Mouse (Mus musculus) embryonic facial prominence, embryonic 14.5 days (tissue): ENCODE measurements around the gene Ubxn11. TPM values are rescaled to one million over a fixed set of nuclear protein-coding genes. Genes with fewer than 3 reads are reported as not detected.

ENCODE experiments used
- ATAC-seq: fragments of 200-750 bp; cut with Nextera tagmentation; 2 replicates; pipeline ENCODE4 v1.8.0; 2017; ENCODE audit warnings: low read depth, moderate number of reproducible peaks, moderate TSS enrichment
- DNase-seq: peaks from one replicate; pipeline ENCODE4 v3.0.0-alpha.2; 2015; ENCODE audit warnings: low spot score
- H3K27ac ChIP-seq: fragments of 300-500 bp; sonication (generic); replicated peaks from 2 replicates; pipeline ENCODE4 v1.5.1; 2014; ENCODE audit warnings: low read depth, mild to moderate bottlenecking, low read length, moderate library complexity
- H3K27me3 ChIP-seq: fragments of 300-500 bp; sonication (generic); replicated peaks from 2 replicates; pipeline ENCODE4 v1.6.1; 2014; ENCODE audit warnings: low read length; ENCODE audit not compliant: control insufficient read depth, insufficient read depth
- H3K36me3 ChIP-seq: fragments of 300-500 bp; sonication (generic); 2 replicates; pipeline ENCODE4 v1.6.1; 2014; ENCODE audit warnings: low read length, mixed read lengths; ENCODE audit not compliant: control insufficient read depth, insufficient read depth
- H3K4me1 ChIP-seq: fragments of 300-500 bp; sonication (generic); 2 replicates; pipeline ENCODE4 v1.6.1; 2014; ENCODE audit warnings: antibody characterized with exemption, low read length; ENCODE audit not compliant: control insufficient read depth, insufficient read depth
- H3K4me2 ChIP-seq: fragments of 300-500 bp; sonication (generic); 2 replicates; pipeline ENCODE4 v1.6.1; 2014; ENCODE audit warnings: low read depth, mild to moderate bottlenecking, low read length, moderate library complexity, mixed read lengths
- H3K4me3 ChIP-seq: fragments of 300-500 bp; sonication (generic); 2 replicates; pipeline ENCODE4 v1.5.1; 2014; ENCODE audit warnings: low read depth, mild to moderate bottlenecking, low read length
- H3K9ac ChIP-seq: fragments of 300-500 bp; sonication (generic); 2 replicates; pipeline ENCODE4 v1.6.1; 2014; ENCODE audit warnings: low read depth, mild to moderate bottlenecking, low read length, moderate library complexity, mixed read lengths
- H3K9me3 ChIP-seq: fragments of 300-500 bp; sonication (generic); 2 replicates; pipeline ENCODE4 v1.6.1; 2016; ENCODE audit warnings: low read length; ENCODE audit not compliant: control insufficient read depth
- WGBS: fragments of 180-500 bp; shearing (Covaris S2); extraction: QIAGEN DNeasy Blood & Tissue Kit; methylation state at CpG from one replicate; pipeline ENCODE4 v1.1.7; 2014; 5-methylcytosine and 5-hydroxymethylcytosine counted together
- polyA plus RNA-seq: library from polyadenylated mRNA; unstranded; fragments of >200 nt; fragmentation: Nextera tagmentation; extraction: Ambion mirVana; gene quantifications from 2 replicates; pipeline ENCODE4 v1.2.1, GENCODE M21; 2014

Gene Ubxn11
- polyA plus RNA-seq, 1 experiment from 2014 or later = 10.2 TPM

DNA sequence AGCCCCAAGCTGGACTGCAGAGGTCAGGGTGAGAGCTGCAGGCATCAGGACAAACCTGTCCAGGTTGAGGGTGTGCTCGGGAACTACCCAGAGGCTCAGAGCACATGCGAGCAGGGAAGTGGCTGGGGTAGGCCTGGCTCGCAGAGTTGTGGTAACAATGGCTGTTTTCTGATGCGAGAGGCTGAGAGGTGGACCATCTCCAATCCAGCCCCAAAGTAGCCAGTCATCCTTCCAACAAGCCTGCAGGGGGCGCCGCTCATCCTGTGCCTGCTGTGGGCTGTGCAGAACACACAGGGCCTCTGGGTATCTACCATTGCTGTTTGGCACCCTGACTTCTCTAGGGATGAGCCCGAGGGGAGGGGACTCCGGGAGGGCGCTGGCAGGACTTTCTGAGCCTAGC lies 17.3 kb downstream of the Ubxn11 start:
- no peak for ATAC-seq

DNA sequence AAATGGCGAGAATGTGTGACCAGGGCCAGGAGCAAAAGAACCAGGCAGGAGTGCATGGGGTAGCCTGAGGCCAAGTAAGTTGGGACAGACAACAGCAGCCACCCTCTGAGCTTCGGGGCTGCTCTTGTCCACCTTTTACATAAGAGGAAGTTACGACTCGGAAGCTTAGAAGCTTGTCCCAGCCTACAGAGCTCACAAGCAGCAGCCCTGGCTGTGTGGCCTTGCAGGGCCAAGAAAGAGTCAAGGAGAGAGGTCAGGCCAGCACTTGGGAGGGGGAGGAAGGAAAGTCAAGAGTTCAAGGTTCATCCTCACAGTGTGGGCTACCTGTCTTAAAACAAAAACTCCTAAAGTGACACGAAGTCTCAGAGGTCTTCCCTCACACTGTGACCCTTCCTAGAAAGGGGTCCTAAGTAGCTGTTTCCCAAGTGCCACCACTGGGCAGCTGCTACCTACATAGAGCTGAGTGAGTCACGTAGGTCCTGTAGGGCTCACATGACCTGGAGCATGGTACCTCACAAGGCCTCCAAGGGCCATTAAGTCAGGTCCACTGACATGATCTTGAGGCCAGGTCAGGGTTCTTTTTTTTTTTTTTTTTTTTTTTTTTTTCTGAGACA lies 17.9 kb downstream of the Ubxn11 start:
- Histone ChIP-seq H3K9ac (no peak overlapping the region), H3K27ac (no peak overlapping the region), H3K27me3 (no peaks in the 10 kb centered on the region), H3K36me3 (no peaks in the 10 kb centered on the region), H3K4me2 (no peak overlapping the region), H3K4me1 (no peaks in the 10 kb centered on the region), H3K9me3 (no peaks in the 10 kb centered on the region), H3K4me3 (no peak overlapping the region)
- no peak for DNase-seq
- no peak for ATAC-seq
- 68% methylated on average over 6 of the region's 6 CpGs for WGBS

More for the DNA sequence above, 17.3 kb downstream of the Ubxn11 start:
- no peaks in the 10 kb centered on the region for H3K9me3 ChIP-seq
- no peaks in the 10 kb centered on the region for H3K27me3 ChIP-seq
- H3K4me1 ChIP-seq = no peaks in the 10 kb centered on the region
- WGBS = 64% methylated on average over 9 of the region's 9 CpGs
- H3K4me3 ChIP-seq = no peak overlapping the region
- DNase-seq = no peak
- no peak overlapping the region for H3K27ac ChIP-seq
- H3K36me3 ChIP-seq = no peaks in the 10 kb centered on the region
- no peak overlapping the region for H3K4me2 ChIP-seq
- H3K9ac ChIP-seq = no peak overlapping the region

GRCm38 (mm10) chr4:134120916-134121315 lies 18.5 kb downstream of the Ubxn11 start:
- no peaks in the 10 kb centered on the region for H3K36me3 ChIP-seq
- no peaks in the 10 kb centered on the region for H3K9me3 ChIP-seq
- DNase-seq = no peak
- H3K9ac ChIP-seq = no peak overlapping the region
- H3K27me3 ChIP-seq = no peaks in the 10 kb centered on the region
- no peak overlapping the region; the same call in 1 of the 2 replicates for H3K27ac ChIP-seq
- H3K4me2 ChIP-seq = no peak overlapping the region
- WGBS = 84% methylated on average over 4 of the region's 4 CpGs
- no peak for ATAC-seq
- H3K4me1 ChIP-seq = no peaks in the 10 kb centered on the region
- no peak overlapping the region for H3K4me3 ChIP-seq

- H3K27ac ChIP-seq = no peak overlapping the region; the same call in 1 of the 2 replicates
- 48% methylated on average over 3 of the region's 4 CpGs for WGBS
- H3K27me3 ChIP-seq = no peaks in the 10 kb centered on the region
- no peak overlapping the region for H3K4me2 ChIP-seq
- no peak overlapping the region for H3K4me3 ChIP-seq
- no peak overlapping the region for H3K9ac ChIP-seq
- no peaks in the 10 kb centered on the region for H3K36me3 ChIP-seq
- H3K9me3 ChIP-seq = no peaks in the 10 kb centered on the region
- DNase-seq = peak; percentile 23
- no peak for ATAC-seq
- H3K4me1 ChIP-seq = no peaks in the 10 kb centered on the region
Measured at GRCm38 (mm10) chr4:134121571-134121970, 19.2 kb downstream of the Ubxn11 start.

DNA sequence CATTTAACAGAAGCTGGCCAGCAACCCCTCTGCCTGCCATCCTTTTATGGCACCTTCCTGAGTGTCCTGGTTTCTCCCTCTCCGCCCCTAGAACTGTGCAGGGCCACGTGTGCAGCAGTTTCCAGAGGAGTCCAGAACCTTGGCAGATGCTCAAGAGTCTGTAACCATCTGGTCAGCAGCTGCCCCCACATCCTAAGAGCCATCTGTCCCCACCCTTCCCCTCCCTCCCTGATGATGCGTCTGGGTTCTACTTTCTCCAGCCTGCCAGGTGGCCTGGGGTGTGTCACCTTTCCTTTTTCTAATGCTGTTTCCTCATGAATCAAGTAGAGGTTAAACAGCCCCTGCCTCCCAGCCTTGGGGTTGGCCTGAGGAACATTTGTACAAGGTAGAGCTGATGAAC lies 19.9 kb downstream of the Ubxn11 start:
- ATAC-seq (no peak), DNase-seq (peak; percentile 46)
- H3K4me1 ChIP-seq = no peaks in the 10 kb centered on the region
- no peak overlapping the region for H3K4me2 ChIP-seq
- no peaks in the 10 kb centered on the region for H3K27me3 ChIP-seq
- H3K36me3 ChIP-seq = no peaks in the 10 kb centered on the region
- no peak overlapping the region for H3K4me3 ChIP-seq
- H3K9me3 ChIP-seq = no peaks in the 10 kb centered on the region
- H3K9ac ChIP-seq = no peak overlapping the region
- no peak overlapping the region for H3K27ac ChIP-seq
- WGBS = 58% methylated on average over 3 of the region's 3 CpGs

DNA sequence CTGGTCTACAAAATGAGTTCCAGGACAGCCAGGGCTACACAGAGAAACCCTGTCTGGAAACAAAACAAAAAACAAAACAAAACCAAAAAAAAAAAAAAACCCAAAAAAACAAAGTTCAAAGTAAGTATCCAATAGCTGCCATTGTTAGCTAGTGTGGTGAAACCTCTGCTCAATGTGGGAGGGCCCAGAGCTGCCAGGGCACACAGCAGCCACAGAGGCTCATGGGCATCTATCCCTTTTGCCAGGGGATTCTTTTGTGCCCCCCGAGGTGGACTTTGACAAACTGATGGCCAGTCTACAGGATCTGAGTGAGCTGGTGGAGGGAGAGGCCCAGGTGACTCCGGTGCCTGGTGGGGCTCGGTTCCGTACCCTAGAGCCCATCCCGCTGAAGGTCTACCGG lies 20.8 kb downstream of the Ubxn11 start:
- Histone ChIP-seq H3K9me3 (no peaks in the 10 kb centered on the region), H3K4me1 (0 out of 2 replicates have a peak, but pooled peaks cover 7% of the 10 kb centered on the region), H3K27me3 (no peaks in the 10 kb centered on the region), H3K9ac (no peak overlapping the region), H3K4me3 (no peak overlapping the region), H3K27ac (no peak overlapping the region), H3K36me3 (no peaks in the 10 kb centered on the region), H3K4me2 (no peak overlapping the region)
- DNase-seq = no peak
- ATAC-seq = no peak
- WGBS = 93% methylated on average over 6 of the region's 6 CpGs

GRCm38 (mm10) chr4:134123680-134124551 lies 21.5 kb downstream of the Ubxn11 start:
- no peaks in the 10 kb centered on the region for H3K27me3 ChIP-seq
- no peaks in the 10 kb centered on the region for H3K9me3 ChIP-seq
- H3K4me3 ChIP-seq = no peak overlapping the region
- DNase-seq = peak; percentile 33
- H3K36me3 ChIP-seq = no peaks in the 10 kb centered on the region
- H3K27ac ChIP-seq = no peak overlapping the region
- WGBS = 30% methylated on average over 17 of the region's 17 CpGs
- H3K4me1 ChIP-seq = 0 out of 2 replicates have a peak, but pooled peaks cover 7% of the 10 kb centered on the region
- H3K9ac ChIP-seq = no peak overlapping the region
- H3K4me2 ChIP-seq = no peak overlapping the region
- no peak for ATAC-seq

DNA sequence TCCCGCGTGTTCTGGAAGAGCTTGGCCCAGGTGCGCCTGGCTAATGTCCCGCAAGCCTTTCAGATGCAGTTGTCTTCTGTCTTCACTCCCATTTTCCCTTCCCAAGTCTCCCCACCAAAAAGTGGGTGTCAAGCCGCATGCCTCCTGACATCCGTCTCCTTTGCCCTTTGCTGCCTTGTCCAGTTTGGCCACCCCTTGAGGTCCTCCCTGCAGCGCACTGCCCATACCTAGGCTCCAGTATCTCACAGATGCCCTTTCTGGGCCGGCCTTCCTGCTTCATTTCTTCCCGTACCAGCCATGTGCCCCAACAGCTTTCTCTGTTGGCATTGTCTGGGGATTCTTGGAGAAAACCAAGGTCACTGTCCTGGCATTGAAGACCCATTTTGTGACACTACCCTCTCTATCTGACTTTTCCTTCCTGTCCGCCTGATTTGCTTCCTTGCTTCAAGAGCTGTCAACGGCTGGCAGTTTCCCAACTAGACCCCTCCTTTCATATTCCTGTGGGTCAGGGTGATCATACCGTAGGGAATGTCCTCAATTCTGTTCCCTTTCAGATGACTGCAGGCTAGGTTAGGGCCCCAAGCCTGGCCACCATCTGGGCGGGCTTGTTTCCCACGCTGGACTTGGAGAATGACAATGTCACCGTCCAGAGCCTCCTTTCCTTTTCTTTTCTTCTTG lies 23.2 kb downstream of the Ubxn11 start:
- WGBS = 88% methylated on average over 15 of the region's 15 CpGs
- no peak overlapping the region for H3K4me2 ChIP-seq
- 0 out of 2 replicates have a peak, but pooled peaks cover 7% of the 10 kb centered on the region for H3K4me1 ChIP-seq
- H3K9ac ChIP-seq = no peak overlapping the region
- no peaks in the 10 kb centered on the region for H3K27me3 ChIP-seq
- H3K9me3 ChIP-seq = no peaks in the 10 kb centered on the region
- no peak for ATAC-seq
- no peak for DNase-seq
- H3K27ac ChIP-seq = no peak overlapping the region
- 0 out of 2 replicates have a peak, but pooled peaks cover 1% of the 10 kb centered on the region for H3K36me3 ChIP-seq
- no peak overlapping the region for H3K4me3 ChIP-seq
